Mouse (Mus musculus): Measurements from ENCODE around the gene Olfr56.
"Not testable (repeated sequence)": the region's sequence is repeated elsewhere in the genome, so short reads cannot be mapped to it uniquely, and the experiment has no call there.

Olfr56 gene

GRCm38 (mm10) chr11:49168839-49169611 is 190.3 kb downstream of the Olfr56 start:
- peak; percentile 22 for DNase-seq (ENCODE audit: low read depth, low spot score)

- no peak for DNase-seq (ENCODE audit: low read depth, low spot score)
Observed at GRCm38 (mm10) chr11:49170576-49170975, 191.9 kb downstream of the Olfr56 start.

GRCm38 (mm10) chr11:49175345-49175744 is 196.7 kb downstream of the Olfr56 start:
- DNase-seq (ENCODE audit: low read depth, low spot score): no peak

- DNase-seq (ENCODE audit: low read depth, low spot score): not testable (repeated sequence)
Observed at GRCm38 (mm10) chr11:49176047-49176779, 197.5 kb downstream of the Olfr56 start.

- DNase-seq (ENCODE audit: low read depth, low spot score): no peak
Observed at GRCm38 (mm10) chr11:49183172-49183571, 204.5 kb downstream of the Olfr56 start.

Data from ES-CJ7 (cell line).